Mouse (Mus musculus): ENCODE data around the gene Gm45711.
A peak's percentile ranks its signal among the peaks of the same experiment; 100 is the strongest.
"Not testable (repeated sequence)": the region's sequence is repeated elsewhere in the genome, so short reads cannot be mapped to it uniquely, and the experiment has no call there.

Gm45711 gene

DNA sequence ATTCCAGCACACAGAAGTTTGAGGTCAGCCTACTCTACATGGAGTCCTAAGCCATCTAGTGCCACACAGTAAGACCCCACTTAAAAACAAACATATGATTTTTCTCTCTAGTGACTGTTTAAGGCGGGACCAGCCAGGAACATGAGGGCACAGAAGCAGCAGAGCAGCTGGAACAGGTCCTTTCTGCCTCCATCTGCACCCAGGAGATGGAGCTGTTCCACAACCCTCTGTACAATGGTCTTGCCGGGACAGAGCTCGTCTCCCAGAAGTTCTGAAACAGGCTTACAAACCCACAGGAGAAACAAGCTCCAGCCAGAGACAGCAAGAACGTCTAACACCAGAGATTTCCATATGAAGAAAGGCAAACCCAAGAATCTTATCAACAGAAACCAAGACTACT lies 3.4 kb upstream of the Gm45711 start:
- peak; percentile 59 for DNase-seq

GRCm38 (mm10) chr8:104312023-104312422 lies 2.1 kb upstream of the Gm45711 start:
- not testable (repeated sequence) for DNase-seq

DNA sequence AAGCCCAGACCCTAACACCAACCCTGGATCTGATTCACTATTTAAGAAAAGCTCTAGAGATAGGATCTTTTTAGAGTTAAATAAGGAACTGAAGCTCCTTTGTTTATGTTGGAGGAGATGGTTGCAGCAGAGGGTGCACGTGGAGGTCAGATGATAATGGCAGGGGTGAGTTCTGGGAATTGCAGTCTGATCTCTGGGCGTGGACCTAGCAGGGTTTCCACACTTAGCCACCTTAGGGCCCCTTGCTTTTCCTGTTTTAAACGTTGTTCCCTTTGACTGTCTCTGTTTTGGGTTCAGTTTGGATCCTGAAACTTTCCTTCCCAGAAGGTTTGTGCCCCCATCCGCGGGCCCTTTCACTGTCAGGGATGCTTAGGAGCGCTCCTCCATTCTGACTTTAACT lies 1.5 kb downstream of the Gm45711 start:
- DNase-seq: not testable (repeated sequence)

DNA sequence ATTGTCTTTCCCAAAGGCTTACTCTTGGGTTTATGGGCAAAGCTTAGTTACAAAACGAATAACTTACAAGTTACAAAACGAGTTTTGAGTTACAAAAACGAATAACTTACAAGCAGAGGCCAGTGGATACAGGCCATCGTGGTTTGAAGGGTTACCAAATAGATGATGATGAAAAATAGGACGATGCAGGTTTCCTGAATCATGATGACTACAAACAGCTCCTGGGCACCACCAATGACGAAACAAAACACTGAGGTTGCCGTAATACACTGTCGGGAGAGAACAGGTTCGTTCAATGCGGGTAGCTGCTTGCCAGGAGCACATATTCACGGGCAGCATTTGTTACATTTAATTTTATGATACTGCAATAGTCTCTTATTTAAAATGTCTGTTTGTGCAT lies 4.9 kb downstream of the Gm45711 start:
- no peak for DNase-seq

DNA sequence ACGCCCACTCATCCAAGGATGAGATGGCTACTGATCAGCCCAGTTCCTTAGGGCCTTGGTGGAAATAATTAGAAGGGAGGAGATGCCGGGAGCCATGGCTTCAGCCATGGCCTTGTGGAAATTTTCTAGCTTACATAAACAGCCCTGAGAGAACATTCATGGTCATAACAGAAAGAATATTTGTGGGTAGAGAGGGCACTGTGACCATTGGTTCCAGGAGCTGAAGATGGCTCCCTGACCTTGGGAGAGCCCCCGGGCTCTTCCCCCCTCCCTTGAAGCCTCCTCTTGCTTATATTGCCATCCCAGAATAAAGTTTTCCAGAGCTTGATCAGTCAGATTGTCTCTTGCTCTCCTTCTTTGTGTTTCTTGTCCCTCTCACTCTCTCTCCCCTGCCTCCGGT lies 7.3 kb downstream of the Gm45711 start:
- DNase-seq: not testable (repeated sequence)

- DNase-seq: peak; percentile 7
These were observed 8.3 kb downstream of the Gm45711 start for GRCm38 (mm10) chr8:104301577-104301976.

DNA sequence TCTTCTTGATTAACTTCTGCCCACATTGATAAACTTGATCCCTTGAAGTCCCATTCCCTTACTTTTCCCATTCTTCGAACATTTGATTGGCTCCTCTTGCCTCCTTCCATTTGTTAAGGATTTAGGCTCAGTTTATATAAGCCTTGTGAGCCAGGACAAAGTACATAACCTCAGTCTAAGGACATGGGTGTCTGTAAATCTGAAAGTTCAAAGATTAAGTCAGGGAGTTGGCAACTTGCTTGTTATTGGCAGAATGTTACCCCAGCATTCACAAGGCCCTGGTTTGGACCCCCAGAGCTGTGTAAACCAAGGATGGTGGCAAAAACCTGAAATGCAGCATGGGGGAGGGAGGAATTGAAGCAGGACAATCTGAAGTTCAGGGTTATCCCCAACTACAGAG lies 15.5 kb downstream of the Gm45711 start:
- DNase-seq: no peak

DNA sequence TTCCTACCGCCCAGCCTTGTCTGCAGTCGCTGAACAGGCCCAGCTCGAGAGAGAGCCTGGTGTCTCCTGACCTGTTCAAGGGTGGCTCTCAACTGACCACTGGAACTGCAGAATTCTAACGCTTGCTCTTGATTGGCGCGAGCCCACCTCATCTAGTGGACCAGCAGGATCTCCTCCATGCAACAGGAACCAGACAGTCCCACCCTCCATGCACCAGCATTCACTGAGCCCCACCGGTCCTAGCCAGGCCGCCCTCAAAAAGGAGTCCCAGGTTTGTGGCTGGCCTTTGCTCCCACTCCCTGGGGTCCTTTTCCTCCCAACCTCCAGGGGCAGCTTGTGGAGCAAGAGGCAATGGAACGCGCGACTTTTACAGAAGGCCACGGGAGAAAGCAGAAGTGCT lies 16.8 kb downstream of the Gm45711 start, which contains the start of gene Cmtm2a:
Gene Cmtm2a, minus strand, starts transcription at position 101 of the 400 bp plus-strand sequence.
- not testable (repeated sequence) for DNase-seq

GRCm38 (mm10) chr8:104268937-104269440 lies 40.9 kb downstream of the Gm45711 start:
- no peak for DNase-seq

- DNase-seq: no peak
These were observed 41.5 kb downstream of the Gm45711 start for GRCm38 (mm10) chr8:104268368-104268767.

- not testable (repeated sequence) for DNase-seq
These were observed 45.5 kb downstream of the Gm45711 start for GRCm38 (mm10) chr8:104264271-104264935.

DNA sequence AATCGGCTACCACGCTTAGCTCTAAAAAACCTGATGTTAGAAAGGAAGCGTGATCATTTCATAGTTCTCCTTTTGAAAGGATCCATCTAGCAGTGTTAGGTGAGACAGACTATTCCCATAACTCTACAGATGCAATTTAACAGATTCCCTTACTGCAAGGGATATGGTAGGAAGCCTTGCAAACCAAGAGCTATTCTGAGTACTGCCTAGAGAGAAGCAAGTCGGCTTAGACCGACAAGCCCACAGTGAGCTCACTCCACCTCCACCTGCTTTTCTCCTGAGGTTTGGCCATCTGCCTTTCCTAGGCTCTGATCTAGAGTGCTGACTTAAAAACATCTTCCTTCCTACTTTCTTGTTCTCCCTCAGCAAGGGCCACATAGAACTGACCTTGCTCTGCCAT lies 48.1 kb downstream of the Gm45711 start:
- DNase-seq: not testable (repeated sequence)

DNA sequence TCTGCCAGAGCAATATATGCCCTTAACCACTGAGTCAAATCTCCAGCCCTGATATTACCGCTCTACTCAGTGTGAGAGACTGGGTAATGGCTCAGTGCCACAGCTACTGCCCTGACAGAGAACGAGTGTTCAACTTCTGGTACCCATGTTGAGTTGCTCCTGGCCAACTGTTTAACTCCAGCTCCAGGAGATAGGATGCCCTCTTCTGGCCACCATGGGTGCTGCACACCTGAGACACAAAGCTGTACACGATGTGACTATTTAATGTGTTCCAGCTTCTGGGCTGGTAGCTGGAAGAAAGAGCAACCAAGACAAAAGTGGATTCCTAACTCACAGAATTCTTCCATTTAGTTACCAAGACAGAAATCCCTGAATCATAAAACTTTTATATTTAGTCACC lies 56.9 kb downstream of the Gm45711 start:
- DNase-seq: peak; percentile 31

- peak; percentile 47 for DNase-seq
These were observed 58.4 kb downstream of the Gm45711 start for GRCm38 (mm10) chr8:104251461-104251860.

- peak; percentile 93 for DNase-seq
These were observed 59.2 kb downstream of the Gm45711 start, which contains the start of gene Cklf for GRCm38 (mm10) chr8:104250439-104251367. Gene Cklf, plus strand, starts transcription at chr8:104250861.

GRCm38 (mm10) chr8:104249442-104249996 lies 60.4 kb downstream of the Gm45711 start:
- DNase-seq: no peak

DNA sequence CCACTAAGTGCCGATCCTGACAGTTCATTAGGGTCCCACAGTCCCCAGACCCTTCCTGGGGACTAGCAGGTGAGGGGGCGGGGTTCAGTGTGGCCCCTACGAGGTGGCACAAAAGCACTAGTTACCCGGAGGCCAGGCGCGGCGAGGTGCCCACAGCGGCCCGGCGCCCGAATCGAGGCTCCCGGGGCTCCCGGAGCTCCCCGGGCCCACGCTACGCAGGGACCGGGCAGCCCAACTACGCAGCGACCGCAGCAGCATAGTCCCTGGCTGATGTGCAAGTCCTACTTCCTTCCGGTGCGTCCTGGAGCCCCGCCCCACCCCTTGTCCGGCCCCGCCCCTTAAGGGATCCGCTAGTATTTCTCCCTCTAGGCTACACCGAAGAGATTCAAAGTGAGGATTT lies 61.6 kb downstream of the Gm45711 start, which contains the start of gene Tk2:
Gene Tk2, minus strand, starts transcription at position 283 of the 400 bp plus-strand sequence.
- DNase-seq: peak; percentile 92

DNA sequence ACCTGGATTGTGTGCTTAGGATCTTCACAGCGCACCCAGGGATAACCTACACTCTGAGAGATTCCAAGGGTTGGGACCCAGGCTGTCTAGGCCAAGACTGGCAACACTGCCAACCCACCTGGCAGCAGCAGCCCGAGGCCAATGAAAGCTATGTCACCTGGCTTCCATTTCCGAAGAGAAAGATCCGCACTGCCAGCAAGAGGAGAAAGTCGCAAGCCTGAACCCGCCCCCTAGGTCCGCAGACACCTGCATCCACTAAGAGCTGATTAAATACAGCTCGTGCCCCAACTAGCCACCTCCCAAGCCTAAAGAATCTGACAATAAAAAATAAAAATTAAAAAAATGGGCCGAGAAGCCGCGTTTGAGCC lies 62.0 kb downstream of the Gm45711 start:
- DNase-seq: peak; percentile 24

GRCm38 (mm10) chr8:104247054-104247907 lies 62.6 kb downstream of the Gm45711 start:
- DNase-seq: peak; percentile 50

DNA sequence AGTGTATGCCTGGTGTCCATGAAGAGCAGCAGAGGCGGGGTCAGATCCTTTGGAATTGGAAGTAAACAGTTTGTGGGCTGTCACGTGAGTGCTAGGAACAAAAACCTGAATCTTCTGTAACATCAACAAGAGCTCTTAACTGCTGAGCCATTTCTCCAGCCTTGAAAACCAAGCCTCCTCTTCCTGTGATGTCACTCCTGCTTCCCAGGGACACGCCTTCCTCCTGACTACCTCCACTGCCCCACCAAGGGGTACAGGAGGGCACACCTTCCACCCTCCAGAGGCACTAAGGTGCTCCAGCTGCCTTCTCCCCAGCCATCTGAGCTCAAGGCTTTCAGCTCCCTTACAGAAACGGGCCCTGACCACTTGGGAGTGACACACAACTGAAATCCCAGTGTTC lies 63.3 kb downstream of the Gm45711 start:
- DNase-seq: no peak

DNA sequence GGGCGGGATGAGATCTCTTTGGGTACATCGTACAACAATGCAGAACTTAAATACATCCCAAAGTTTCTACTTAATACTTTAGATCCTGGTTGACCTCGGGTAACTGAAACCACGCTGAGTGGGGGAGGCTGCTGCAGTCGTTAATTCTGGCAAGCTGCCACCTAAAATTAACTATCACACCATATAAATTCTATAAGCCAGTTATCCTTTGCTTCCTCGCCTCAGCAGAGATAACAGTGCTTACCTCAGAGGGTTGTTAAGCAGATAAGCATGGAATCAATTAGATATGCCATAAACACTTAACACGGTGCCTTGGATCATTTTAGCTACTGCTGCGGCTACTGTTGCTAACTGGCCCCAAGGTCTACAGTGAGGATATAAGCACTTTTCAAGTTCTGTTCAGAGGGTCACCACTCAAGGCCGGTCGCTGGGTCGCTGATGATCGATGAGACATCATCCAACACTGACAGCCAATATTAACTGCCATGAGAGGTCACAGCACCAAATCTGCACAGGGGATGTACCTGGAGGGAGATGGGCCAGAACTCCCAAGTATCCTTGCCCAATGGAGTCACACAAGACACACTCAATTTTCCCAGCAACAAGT lies 67.7 kb downstream of the Gm45711 start:
- no peak for DNase-seq

DNA sequence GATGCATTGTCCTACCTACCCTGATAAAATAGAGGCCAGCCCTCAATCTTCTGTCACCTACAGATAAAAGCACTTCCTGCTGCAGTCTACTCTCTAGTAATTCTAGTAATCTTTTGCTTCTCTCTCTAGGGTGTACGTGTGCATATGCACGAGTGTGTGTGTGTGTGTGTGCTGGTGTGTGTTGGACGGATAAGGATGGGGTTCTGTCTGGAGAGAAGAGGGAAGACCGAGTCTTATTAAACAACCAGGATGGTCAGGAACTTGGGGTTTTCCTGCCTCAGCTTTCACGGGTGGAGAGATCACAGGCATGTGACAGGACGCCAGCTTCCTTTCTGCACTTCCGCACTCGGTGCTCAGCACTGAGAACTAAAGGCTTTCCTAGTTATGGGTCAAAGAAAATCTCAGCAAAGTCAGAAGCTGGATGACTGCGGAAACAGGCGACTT lies 70.4 kb downstream of the Gm45711 start:
- DNase-seq: peak; percentile 22
